Mouse (Mus musculus) brain, adult 2 months (tissue): ENCODE data around the gene Wdr34.

Source experiments
- DNase-seq: peaks from one replicate; pipeline ENCODE4 v3.0.0; 2011; ENCODE audit warnings: low read depth, low spot score

The Wdr34 gene

DNA sequence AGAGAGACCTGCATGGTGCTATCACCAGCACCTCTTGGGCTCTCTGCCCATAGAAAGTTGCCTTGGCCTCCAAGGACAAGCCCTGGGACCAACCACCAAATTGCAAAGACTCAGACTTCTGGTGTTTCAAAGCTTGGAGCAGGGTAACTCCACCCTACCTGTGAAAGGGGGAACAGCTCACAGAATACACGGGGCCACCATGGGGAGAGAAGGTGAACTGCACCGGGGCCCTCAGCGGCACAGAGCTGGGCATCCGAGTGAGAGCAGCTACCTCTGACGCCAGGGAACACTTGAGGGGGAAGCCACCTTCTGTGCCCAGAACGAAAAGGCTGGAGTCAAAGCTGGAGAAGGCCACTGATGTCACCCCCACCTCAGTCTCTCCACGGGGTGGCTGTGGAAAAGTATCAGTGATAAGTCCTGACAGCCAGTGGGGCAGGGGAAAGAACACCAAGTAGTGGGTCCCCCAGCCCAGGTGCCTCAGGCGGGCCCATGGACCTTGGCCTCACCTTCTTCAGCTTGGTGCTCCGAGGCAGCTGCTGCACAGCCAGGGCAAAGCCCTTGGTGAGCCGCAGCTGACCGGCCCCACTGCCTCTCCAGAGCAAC is 16.3 kb downstream of the Wdr34 start:
- DNase-seq: peak; percentile 41

DNA sequence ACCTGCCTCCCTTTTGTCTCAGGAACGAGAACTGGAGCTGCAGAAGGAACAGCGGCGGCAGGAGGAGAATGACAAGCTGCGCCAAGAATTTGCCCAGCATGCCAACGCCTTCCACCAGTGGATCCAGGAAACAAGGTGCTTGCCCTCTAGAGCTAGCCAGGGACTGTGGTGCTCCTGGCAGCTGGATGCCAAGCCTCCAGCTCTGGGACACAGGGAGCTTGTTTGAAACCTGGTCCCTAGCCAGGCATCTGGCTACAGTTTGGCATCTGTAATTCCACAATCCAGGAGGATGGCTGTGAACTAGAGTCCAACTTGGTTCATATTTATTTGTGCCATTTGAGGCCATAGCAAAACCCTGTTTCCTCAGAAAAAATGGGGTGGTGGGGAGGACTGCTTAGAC is 21.7 kb downstream of the Wdr34 start:
- no peak for DNase-seq

DNA sequence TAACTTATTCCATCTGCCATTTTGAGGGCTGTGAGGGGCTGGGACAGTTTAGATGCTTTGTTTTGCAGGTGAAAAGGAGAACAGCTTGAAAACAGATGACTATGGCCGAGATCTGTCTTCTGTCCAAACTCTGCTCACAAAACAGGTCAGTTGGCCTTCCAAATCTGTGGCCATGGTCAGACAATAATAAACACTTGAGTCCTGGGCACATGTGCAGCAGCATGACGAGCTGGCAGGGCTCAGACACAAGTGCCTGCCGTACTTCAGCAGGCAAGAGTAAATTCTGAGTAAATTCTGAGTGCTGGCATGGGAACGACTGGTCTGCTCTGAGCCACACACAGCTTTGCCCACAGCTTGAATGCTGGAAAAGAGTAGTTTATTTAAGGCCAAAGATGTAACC is 23.2 kb downstream of the Wdr34 start:
- DNase-seq: no peak

DNA sequence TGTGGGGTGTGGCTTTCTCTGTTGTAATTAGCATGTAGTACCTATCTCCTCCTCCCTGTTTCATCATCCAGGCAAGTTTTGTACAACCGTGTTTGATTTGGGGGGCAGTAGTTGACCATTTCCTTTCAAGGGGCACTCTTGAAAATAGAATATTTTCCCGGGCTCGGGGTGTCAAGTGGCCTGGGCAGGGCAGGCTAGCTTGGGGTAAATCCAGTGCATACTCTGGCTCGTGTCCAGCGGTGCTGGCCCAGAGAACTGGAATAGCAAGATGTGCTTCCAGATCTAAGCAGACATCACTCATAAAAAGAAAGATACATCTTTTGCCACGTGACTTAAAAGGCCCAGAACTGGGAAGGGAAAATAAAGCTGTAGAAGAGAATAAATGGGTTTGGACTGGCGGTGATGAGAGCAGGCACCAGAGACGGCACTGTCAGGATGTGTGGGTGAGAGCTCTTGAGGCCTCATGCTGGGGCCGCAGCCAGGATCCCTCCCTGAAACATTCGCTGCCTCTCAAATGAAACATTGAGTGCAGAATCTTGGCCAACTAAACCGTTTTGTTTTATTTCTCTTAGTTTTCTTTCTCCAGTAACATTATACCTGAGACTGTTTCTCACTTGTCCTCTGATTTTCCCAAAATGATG is 34.2 kb downstream of the Wdr34 start:
- DNase-seq: peak; percentile 61

DNA sequence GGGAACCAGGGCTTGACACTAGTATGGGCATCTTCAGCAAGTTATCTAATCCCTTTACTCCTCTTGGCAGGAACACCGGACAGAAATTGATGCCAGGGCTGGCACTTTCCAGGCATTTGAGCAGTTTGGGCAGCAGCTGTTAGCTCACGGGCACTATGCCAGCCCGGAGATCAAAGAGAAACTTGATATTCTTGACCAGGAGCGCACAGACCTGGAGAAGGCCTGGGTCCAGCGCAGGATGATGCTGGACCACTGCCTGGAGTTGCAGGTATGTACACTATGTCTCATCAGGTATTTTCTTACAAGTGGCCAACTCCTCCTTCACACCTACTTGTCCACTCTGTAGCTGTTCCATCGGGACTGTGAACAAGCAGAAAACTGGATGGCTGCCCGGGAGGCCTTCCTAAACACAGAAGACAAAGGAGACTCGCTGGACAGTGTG is 37.8 kb downstream of the Wdr34 start:
- DNase-seq: peak; percentile 85

DNA sequence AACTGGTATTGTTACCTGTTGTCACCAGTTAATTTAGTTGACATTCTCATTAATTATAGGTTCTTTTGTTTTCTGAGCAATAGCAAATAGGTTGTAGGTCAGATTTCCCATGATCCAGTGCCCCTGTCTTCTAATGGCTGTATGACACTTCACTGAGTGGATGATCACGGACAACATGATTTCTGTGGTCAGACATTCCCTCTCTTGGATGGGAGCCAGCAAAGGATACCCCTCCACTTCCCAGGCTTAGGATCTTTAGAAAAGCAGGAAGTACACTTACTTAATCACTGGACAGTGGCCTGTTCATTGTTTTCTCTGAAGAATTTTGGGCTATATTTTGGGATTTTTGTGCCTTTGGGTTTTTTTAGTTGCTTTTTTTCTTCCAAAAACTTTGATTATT is 39.6 kb downstream of the Wdr34 start:
- no peak for DNase-seq

DNA sequence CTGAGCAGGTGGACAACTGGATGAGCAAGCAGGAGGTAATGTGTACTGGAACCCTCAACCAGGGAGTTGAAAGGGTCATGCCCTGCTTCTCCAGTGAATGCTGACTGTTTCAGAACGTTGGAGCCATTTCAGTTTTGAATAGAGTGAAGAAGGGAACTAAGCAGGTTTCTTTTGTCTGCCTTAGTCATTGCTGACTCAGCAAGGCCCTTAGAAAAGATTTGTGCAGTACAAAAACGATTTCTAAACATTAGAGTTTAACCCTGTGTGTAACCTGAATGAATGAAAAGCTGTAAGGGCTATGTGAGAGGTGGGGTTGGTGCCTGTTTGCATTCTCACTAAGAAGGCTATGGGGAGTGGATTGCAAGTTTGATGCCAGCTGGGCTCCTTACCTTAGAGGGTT is 56.7 kb downstream of the Wdr34 start:
- no peak for DNase-seq
